Mouse (Mus musculus) left cerebral cortex, adult 8-10 months (tissue): ENCODE measurements around the gene Atat1. TPM values are rescaled to one million over a fixed set of nuclear protein-coding genes. Genes with fewer than 3 reads are reported as not detected.

Experiments used
- microRNA-seq, 2 experiments: library from miRNA; unstranded; fragments of <30 nt; microRNA quantifications; one replicate each; pipeline ENCODE4 v1.2.0; 2022
- total RNA-seq, 4 experiments: library from RNA; stranded (reverse); gene quantifications; 2 replicates each; pipeline ENCODE4 v1.2.4; 2022

The Atat1 gene
- total RNA-seq, 4 experiments from 2014 or later: 52.5 to 57.0 (median 53.1) TPM

Small RNA genes lying within 50 kb of the gene (microRNA-seq; reads per million reads assigned to microRNA genes)
- gene Gm28033: 0.22 to 1.9 reads per million in 2 experiments
- gene Mir1894: 0.66 to 0.84 reads per million in 2 experiments

Other genes starting within 250 kb of the Atat1 start
- gene Vars2, start 242.5 kb downstream of the Atat1 start, total RNA-seq: 10 to 100 TPM; 28.3 to 41.6 (median 38.0) TPM
- 10 to 100 TPM; 27.6 to 36.9 (median 31.2) TPM for gene Gtf2h4, start 236.3 kb downstream of the Atat1 start, total RNA-seq
- gene Ddr1, start 205.5 kb downstream of the Atat1 start, total RNA-seq: 10 to 100 TPM; 62.0 to 76.7 (median 65.9) TPM
- gene Ier3, start 88.4 kb downstream of the Atat1 start, total RNA-seq: 10 to 100 TPM; 11.1 to 17.3 (median 15.2) TPM
- gene Flot1, start 86.8 kb downstream of the Atat1 start, total RNA-seq: 100 to 1,000 TPM; 118 to 151 (median 137) TPM
- 100 to 1,000 TPM; 430 to 459 (median 451) TPM for gene Tubb5, start 71.8 kb downstream of the Atat1 start, total RNA-seq
- 10 to 100 TPM; 13.8 to 21.2 (median 18.2) TPM for gene Mdc1, start 68.6 kb downstream of the Atat1 start, total RNA-seq
- 1 to 10 TPM; 2.6 to 3.4 (median 3.0) TPM for gene Nrm, start 48.8 kb downstream of the Atat1 start, total RNA-seq
- 10 to 100 TPM in 2 of 4 experiments, 1 to 10 TPM in 2; 9.1 to 15.0 (median 10.9) TPM for gene Ppp1r18, start 44.5 kb downstream of the Atat1 start, total RNA-seq
- gene Dhx16, start 30.3 kb downstream of the Atat1 start, total RNA-seq: 10 to 100 TPM; 28.1 to 30.6 (median 29.0) TPM
- 10 to 100 TPM; 40.3 to 63.3 (median 51.9) TPM for gene 2310061I04Rik, start 12.6 kb downstream of the Atat1 start, total RNA-seq
- gene Mrps18b, start 6.3 kb upstream of the Atat1 start, total RNA-seq: 10 to 100 TPM; 42.6 to 48.7 (median 47.6) TPM
- 10 to 100 TPM; 61.5 to 70.4 (median 63.2) TPM for gene Ppp1r10, start 6.4 kb upstream of the Atat1 start, total RNA-seq
- gene Abcf1, start 59.7 kb upstream of the Atat1 start, total RNA-seq: 10 to 100 TPM; 60.6 to 75.4 (median 65.0) TPM
- gene Gnl1, start 69.8 kb upstream of the Atat1 start, total RNA-seq: 100 to 1,000 TPM; 180 to 196 (median 184) TPM
- gene Prr3, start 70.2 kb upstream of the Atat1 start, total RNA-seq: 10 to 100 TPM; 35.3 to 44.5 (median 38.4) TPM
- 1 to 10 TPM; 1.1 to 3.3 (median 1.6) TPM for gene H2-T24, start 110.5 kb upstream of the Atat1 start, total RNA-seq
- 10 to 100 TPM; 15.9 to 25.5 (median 21.3) TPM for gene H2-T23, start 122.8 kb upstream of the Atat1 start, total RNA-seq
- gene H2-T22, start 132.7 kb upstream of the Atat1 start, total RNA-seq: 10 to 100 TPM; 17.7 to 21.2 (median 18.6) TPM
- not detected for gene Gm6034, start 132.9 kb upstream of the Atat1 start, total RNA-seq
- gene Gm11127, start 148.3 kb upstream of the Atat1 start, total RNA-seq: 1 to 10 TPM in 3 of 4 experiments, under 1 TPM in 1; 0.72 to 3.4 (median 2.0) TPM
- under 1 TPM in 2 of 4 experiments, not detected in 2; 0.23 to 0.52 TPM for gene Gm19684, start 211.6 kb upstream of the Atat1 start, total RNA-seq
- under 1 TPM in 1 of 4 experiments, not detected in 3; 0.43 TPM for gene Gm7030, start 219.3 kb upstream of the Atat1 start, total RNA-seq